Mouse (Mus musculus) left cerebral cortex, postnatal 36 days (tissue): ENCODE measurements at regions not wholly inside any gene's neighbourhood (a gene's known extent, or its start where the extent isn't known, plus 50 kb on each side); places are given as distances from the start of the nearest gene placed in this dataset.
"Not testable (repeated sequence)": the region's sequence is repeated elsewhere in the genome, so short reads cannot be mapped to it uniquely, and the experiment has no call there.

Source experiments
- DNase-seq, 2 experiments: peaks; one replicate each; pipeline ENCODE4 v3.0.0; 2021 to 2022; ENCODE audit warnings: low spot score in 2 of 2, mixed read lengths in 1 of 2
- intact Hi-C: fragments of 180-260 bp; cut with DNase I; formaldehyde crosslinking; loops from one replicate; pipeline ENCODE4 v1.15.1; 2025

DNA sequence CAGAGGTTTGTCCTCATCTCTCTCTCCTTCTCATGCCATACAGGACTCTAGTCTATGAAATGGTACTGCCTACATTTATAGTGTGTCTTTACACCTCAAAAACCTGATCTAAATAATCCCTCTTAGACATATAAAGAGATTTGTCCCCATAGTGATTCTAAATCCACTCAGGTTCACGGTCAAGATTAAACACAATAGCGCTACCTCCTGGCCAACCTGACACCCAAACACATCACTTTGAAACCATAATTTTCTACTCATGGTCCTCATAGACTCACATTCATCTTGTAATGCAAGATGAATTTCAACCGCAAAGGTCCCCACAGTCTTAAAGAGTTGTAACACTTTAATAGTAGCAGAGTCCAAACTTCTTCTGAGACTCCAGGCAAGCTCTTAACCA, 118.0 kb upstream of the Fam78b start:
- no peak for DNase-seq
- intact Hi-C loops = no loop called here

DNA sequence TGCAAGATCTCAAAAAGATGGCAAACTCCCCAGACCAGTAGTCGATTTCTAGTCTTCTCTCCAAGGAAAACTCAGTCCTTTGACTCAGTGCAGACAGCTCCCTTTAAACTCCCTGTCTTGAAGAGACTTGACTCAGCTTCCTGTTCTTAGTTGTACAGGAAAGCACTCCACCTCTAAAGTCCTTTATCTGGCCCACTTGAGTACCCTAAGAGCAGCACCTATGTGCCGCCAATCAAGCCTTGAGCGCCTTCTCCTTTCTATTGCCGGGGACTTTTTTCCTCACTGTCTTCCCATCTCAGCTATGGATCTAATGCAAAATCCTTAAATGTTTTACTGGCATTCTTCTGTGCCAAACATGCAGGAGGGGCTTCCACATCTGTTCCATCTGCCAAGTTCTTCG, 105.3 kb upstream of the Fam78b start:
- DNase-seq = no peak
- intact Hi-C loops = no loop called here

GRCm38 (mm10) chr1:166898741-166899140, 102.5 kb upstream of the Fam78b start:
- intact Hi-C loops = no loop called here
- DNase-seq = peak in 1 of 2 experiments; percentile 4

GRCm38 (mm10) chr1:166899238-166899637, 102.0 kb upstream of the Fam78b start:
- intact Hi-C loops = no loop called here
- DNase-seq = no peak

GRCm38 (mm10) chr1:166900028-166900427, 101.2 kb upstream of the Fam78b start:
- DNase-seq = no peak
- intact Hi-C loops = no loop called here

GRCm38 (mm10) chr1:166900441-166901161, 100.6 kb upstream of the Fam78b start:
- intact Hi-C loops = no loop called here
- DNase-seq = no peak

DNA sequence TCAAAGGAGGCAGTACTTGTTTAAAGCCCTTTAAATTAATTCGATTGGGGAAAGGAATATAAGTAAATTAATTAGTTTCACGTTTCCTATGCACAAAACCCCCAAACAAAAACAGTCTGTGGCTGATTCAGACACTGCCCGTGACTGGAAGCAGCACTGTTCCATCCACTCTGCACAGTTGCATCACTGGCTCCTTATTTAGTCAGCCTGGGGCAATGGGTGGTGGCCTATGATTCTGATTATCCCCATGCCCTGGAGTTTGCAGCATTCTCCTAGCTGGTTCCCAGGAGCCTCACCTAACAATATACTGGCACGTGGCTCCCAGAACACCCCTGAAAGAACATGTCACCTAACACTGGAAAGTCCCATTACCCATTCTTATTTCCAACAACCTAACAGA, 99.6 kb upstream of the Fam78b start:
- intact Hi-C loops = no loop called here
- no peak for DNase-seq

DNA sequence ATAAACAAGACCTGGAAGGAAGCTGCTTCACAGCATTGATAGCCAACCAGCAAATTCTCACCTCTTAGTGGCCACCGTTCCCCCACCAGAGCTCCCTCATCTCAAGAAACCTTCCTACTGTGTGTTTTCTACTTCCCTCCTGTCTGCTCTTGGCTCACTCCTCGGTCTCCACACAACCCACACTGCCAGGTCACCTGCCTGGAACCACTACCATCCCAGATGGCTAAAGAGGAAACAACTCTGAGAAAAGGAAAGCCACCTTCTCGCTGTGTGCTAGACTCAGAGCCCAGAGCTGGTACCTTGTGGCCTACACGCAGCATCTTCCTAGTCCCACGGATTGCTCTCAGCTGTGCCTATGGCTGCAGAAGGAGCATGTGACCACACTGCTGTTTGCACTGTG, 97.8 kb upstream of the Fam78b start:
- intact Hi-C loops = no loop called here
- no peak for DNase-seq

- intact Hi-C loops = no loop called here
These were observed 92.9 kb upstream of the Fam78b start for GRCm38 (mm10) chr1:166908231-166908805.

GRCm38 (mm10) chr1:166912195-166912594, 89.0 kb upstream of the Fam78b start:
- intact Hi-C loops, DNase-seq: not testable (repeated sequence)

More at GRCm38 (mm10) chr1:166908231-166908805, 92.9 kb upstream of the Fam78b start:
- DNase-seq = no peak

DNA sequence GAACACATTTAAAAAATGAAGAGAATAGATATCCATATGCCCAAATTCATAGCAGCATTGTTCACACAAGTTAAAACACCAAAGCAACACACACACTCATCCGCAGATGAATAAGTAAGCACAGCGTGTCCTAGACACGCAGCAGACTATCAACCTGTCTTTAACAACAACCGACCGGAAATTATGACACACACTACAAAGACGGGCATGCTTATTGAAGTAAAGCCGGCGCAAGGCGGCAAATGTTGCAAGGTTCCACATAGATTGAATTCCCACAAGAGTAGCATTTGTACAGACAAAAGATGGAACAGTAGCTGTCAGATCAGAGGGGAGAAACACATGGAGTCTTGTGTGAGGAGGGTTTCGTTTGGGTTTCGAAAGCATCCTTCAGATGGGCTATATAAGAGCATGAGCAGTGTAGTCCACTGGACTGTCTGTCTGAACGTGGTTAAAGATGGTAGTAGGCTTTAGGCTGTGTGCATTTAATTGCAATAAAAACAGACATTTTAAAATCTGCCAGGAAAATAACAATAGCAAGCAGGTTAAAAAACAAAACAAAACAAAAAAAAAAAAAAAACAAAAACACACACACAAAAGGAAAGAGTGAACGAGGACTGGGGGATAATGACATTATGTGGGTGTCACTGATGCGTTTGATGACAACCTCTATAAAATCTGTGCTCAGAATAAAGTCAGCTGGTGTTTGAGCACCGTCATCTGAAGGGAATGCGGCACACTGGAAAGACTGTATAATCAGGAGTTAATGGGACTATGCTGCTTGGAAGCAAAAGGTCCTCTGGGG, 78.1 kb upstream of the Fam78b start:
- DNase-seq = no peak
- intact Hi-C loops = no loop called here

GRCm38 (mm10) chr1:166923713-166923975, 77.6 kb upstream of the Fam78b start:
- intact Hi-C loops = no loop called here
- no peak for DNase-seq

DNA sequence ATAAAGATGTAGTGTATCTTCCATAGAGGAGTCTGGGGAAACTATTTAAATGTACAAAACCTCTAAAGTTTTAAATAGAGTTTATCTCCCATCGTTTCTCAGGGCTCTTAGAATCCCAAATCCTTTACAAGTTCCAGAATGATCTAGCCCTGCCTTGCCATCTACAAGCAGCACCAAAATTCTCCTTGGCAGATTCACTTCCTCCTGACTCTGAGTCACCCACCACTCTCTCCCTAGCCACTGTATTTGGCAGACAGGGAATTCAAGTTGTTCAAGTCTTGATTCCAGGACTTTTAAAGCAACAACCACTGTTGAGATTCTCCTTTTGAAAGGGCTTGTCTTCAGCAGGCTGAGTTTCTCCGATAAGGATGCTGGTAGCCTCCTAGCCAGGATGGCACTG, 77.1 kb upstream of the Fam78b start:
- DNase-seq = no peak
- intact Hi-C loops = no loop called here

DNA sequence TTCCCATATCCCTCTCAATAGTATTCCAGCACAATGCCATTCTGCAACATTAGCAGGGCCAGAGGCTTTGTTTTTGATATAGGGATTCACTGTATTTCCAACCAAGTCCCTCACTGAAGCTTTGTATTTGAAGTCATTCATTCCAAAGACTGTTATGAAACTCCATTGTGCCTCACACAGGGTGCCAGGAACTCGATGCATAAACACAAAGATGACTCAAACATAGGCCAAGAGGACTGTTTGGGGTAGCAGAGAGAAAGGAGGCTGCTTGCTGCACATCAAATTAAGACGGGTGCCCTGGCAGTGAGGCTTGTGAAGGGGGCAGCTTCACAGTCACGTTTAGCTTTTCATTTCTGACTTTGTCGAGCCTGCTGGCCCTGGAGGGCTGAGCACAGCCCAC, 75.1 kb upstream of the Fam78b start:
- no peak for DNase-seq
- intact Hi-C loops = no loop called here

- DNase-seq, intact Hi-C loops: not testable (repeated sequence)
These were observed 61.5 kb upstream of the Fam78b start for GRCm38 (mm10) chr1:166939744-166940143.

- intact Hi-C loops, DNase-seq: not testable (repeated sequence)
These were observed 60.8 kb upstream of the Fam78b start for GRCm38 (mm10) chr1:166940146-166941076.

DNA sequence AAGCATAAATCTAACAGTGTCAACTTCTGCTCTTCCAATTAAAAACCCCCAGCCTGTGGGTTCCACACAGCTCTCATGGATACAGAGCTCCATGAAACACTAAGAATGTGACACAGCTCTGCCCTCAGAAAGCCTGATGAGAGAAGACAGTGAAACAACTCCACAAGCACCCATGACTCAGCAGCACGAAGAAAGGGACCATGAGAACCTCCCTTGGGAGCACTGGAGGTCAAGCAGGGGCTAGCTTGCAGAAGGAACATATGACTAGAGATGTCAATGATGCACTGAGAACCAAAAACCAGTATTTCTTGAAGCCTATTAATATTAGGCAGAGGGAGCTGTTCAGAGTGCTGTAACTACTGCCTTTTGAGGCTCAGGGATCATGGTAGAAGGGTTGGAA, 59.0 kb upstream of the Fam78b start:
- no peak for DNase-seq
- intact Hi-C loops = no loop called here

- intact Hi-C loops = no loop called here
These were observed 56.7 kb upstream of the Fam78b start for GRCm38 (mm10) chr1:166944540-166944939.

GRCm38 (mm10) chr1:166947844-166948702, 53.1 kb upstream of the Fam78b start:
- no peak for DNase-seq
- intact Hi-C loops = no loop called here

More at GRCm38 (mm10) chr1:166944540-166944939, 56.7 kb upstream of the Fam78b start:
- DNase-seq = no peak
